Mouse (Mus musculus) CH12.LX (cell line): ENCODE data around the gene P4ha2. TPM values are rescaled to one million over a fixed set of nuclear protein-coding genes. Genes with fewer than 3 reads are reported as not detected.

Experiments used
- DNase-seq: peaks from one replicate; pipeline ENCODE4 v3.0.0-alpha.2; 2013; ENCODE audit errors: extremely low read depth
- H3K27ac ChIP-seq: 2 replicates; pipeline ENCODE4 v1.5.1; 2012; ENCODE audit warnings: low read depth, mild to moderate bottlenecking, control low read depth, moderate library complexity; ENCODE audit not compliant: insufficient read depth
- H3K27me3 ChIP-seq: replicated peaks from 2 replicates; pipeline ENCODE3; 2012; ENCODE audit warnings: inconsistent platforms
- H3K36me3 ChIP-seq, 2 experiments: replicated peaks in 1 of 2; 2 replicates each; pipeline versions ENCODE3 to v1.6.1; 2012; ENCODE audit warnings: inconsistent platforms in 1 of 2, low read length in 1 of 2, mild to moderate bottlenecking in 1 of 2, mixed read lengths in 1 of 2, moderate library complexity in 1 of 2; ENCODE audit not compliant: control insufficient read depth in 1 of 2, insufficient read depth in 1 of 2
- H3K4me1 ChIP-seq, 2 experiments: 2 replicates each; pipeline ENCODE4 v1.6.1; 2012; ENCODE audit warnings: inconsistent platforms in 1 of 2, moderate library complexity in 1 of 2; ENCODE audit not compliant: insufficient read depth in 2 of 2, control insufficient read depth in 1 of 2
- H3K4me2 ChIP-seq: 2 replicates; pipeline ENCODE4 v1.6.1; 2012; ENCODE audit warnings: low read depth, mild to moderate bottlenecking, control low read depth; ENCODE audit not compliant: poor library complexity, insufficient read depth, severe bottlenecking
- H3K4me3 ChIP-seq, 3 experiments: fragments of 150-350 bp in 1 of 3; sonication (generic) in 1 of 3; replicated peaks in 1 of 3; 2 replicates each; pipeline versions ENCODE3 to v1.5.1; 2011 to 2012; ENCODE audit warnings: low read depth in 2 of 3, low read length in 2 of 3, mild to moderate bottlenecking in 2 of 3, moderate library complexity in 2 of 3, control low read depth in 1 of 3, improper control_type of control experiment in 1 of 3, inconsistent platforms in 1 of 3, mixed read lengths in 1 of 3; ENCODE audit not compliant: poor library complexity in 1 of 3
- H3K79me2 ChIP-seq: replicated peaks from 2 replicates; pipeline ENCODE4 v1.6.1; 2012; ENCODE audit warnings: mild to moderate bottlenecking, moderate library complexity; ENCODE audit not compliant: control insufficient read depth, poor library complexity, insufficient read depth, severe bottlenecking; ENCODE audit errors: extremely low read depth
- H3K9ac ChIP-seq: 2 replicates; pipeline ENCODE4 v1.6.1; 2012; ENCODE audit warnings: low read depth, mild to moderate bottlenecking, control low read depth, moderate library complexity; ENCODE audit not compliant: insufficient read depth
- H3K9me3 ChIP-seq: replicated peaks from 2 replicates; pipeline ENCODE3; 2012; ENCODE audit warnings: low read length, inconsistent platforms, mixed read lengths
- BHLHE40 ChIP-seq: IDR thresholded peaks from 2 replicates; pipeline ENCODE4 v1.6.1; 2011; ENCODE audit warnings: mild to moderate bottlenecking, low read depth, low read length, improper control_type of control experiment
- CHD2 ChIP-seq: IDR thresholded peaks from 2 replicates; pipeline ENCODE4 v1.6.1; 2011; ENCODE audit warnings: low read length, improper control_type of control experiment
- CTCF ChIP-seq, 2 experiments: IDR thresholded peaks in 1 of 2; conservative IDR thresholded peaks in 1 of 2; 2 replicates each; pipeline ENCODE4 v1.5.1; 2011 to 2012; ENCODE audit warnings: low read depth in 2 of 2, low read length in 2 of 2, improper control_type of control experiment in 1 of 2, inconsistent platforms in 1 of 2, mild to moderate bottlenecking in 1 of 2, moderate library complexity in 1 of 2
- E2F4 ChIP-seq: IDR thresholded peaks from 2 replicates; pipeline ENCODE4 v1.6.1; 2011; ENCODE audit warnings: low read depth, low read length, improper control_type of control experiment; ENCODE audit not compliant: insufficient replicate concordance
- ELF1 ChIP-seq: IDR thresholded peaks from 2 replicates; pipeline ENCODE4 v1.6.1; 2014; ENCODE audit warnings: low read depth, mild to moderate bottlenecking, inconsistent platforms, low read length, improper control_type of control experiment
- EP300 ChIP-seq: IDR thresholded peaks from 2 replicates; pipeline ENCODE4 v1.6.1; 2011; ENCODE audit warnings: low read length, improper control_type of control experiment
- ETS1 ChIP-seq: conservative IDR thresholded peaks from 2 replicates; pipeline ENCODE4 v1.6.1; 2012; ENCODE audit warnings: low read depth, mild to moderate bottlenecking, inconsistent platforms, low read length, improper control_type of control experiment, moderate library complexity
- JUND ChIP-seq: conservative IDR thresholded peaks from 2 replicates; pipeline ENCODE4 v1.6.1; 2011; ENCODE audit warnings: low read depth, low read length, improper control_type of control experiment
- MAFK ChIP-seq: IDR thresholded peaks from 2 replicates; pipeline ENCODE4 v1.6.1; 2011; ENCODE audit warnings: low read length, improper control_type of control experiment; ENCODE audit not compliant: insufficient replicate concordance
- MAX ChIP-seq: IDR thresholded peaks from 2 replicates; pipeline ENCODE4 v1.6.1; 2011; ENCODE audit warnings: low read length, improper control_type of control experiment
- MAZ ChIP-seq: IDR thresholded peaks from 2 replicates; pipeline ENCODE4 v1.6.1; 2012; ENCODE audit warnings: low read depth, mild to moderate bottlenecking, inconsistent platforms, low read length, improper control_type of control experiment, moderate library complexity
- MEF2A ChIP-seq: IDR thresholded peaks from 2 replicates; pipeline ENCODE4 v1.6.1; 2014; ENCODE audit warnings: low read depth, mild to moderate bottlenecking, inconsistent platforms, low read length, improper control_type of control experiment, borderline replicate concordance
- MXI1 ChIP-seq: IDR thresholded peaks from 2 replicates; pipeline ENCODE4 v1.6.1; 2011; ENCODE audit warnings: mild to moderate bottlenecking, low read depth, low read length, improper control_type of control experiment
- MYC ChIP-seq: IDR thresholded peaks from 2 replicates; pipeline ENCODE4 v1.6.1; 2011; ENCODE audit warnings: low read depth, mild to moderate bottlenecking, improper control_type of control experiment, low read length
- NRF1 ChIP-seq: IDR thresholded peaks from 2 replicates; pipeline ENCODE4 v1.6.1; 2014; ENCODE audit warnings: low read depth, mild to moderate bottlenecking, inconsistent platforms, low read length, improper control_type of control experiment, moderate library complexity
- PAX5 ChIP-seq: IDR thresholded peaks from 2 replicates; pipeline ENCODE4 v1.6.1; 2012; ENCODE audit warnings: low read length, inconsistent platforms, mixed read lengths
- RAD21 ChIP-seq: IDR thresholded peaks from 2 replicates; pipeline ENCODE4 v1.6.1; 2011; ENCODE audit warnings: low read depth, mild to moderate bottlenecking, low read length, improper control_type of control experiment, moderate library complexity
- RCOR1 ChIP-seq: conservative IDR thresholded peaks from 2 replicates; pipeline ENCODE4 v1.6.1; 2012; ENCODE audit warnings: low read depth, mild to moderate bottlenecking, inconsistent platforms, low read length, improper control_type of control experiment
- TBP ChIP-seq: conservative IDR thresholded peaks from 2 replicates; pipeline ENCODE4 v1.6.1; 2011; ENCODE audit warnings: low read depth, low read length, improper control_type of control experiment
- TCF12 ChIP-seq: IDR thresholded peaks from 2 replicates; pipeline ENCODE4 v1.6.1; 2014; ENCODE audit warnings: low read depth, mild to moderate bottlenecking, inconsistent platforms, low read length, improper control_type of control experiment
- UBTF ChIP-seq: IDR thresholded peaks from 2 replicates; pipeline ENCODE4 v1.6.1; 2012; ENCODE audit warnings: low read depth, mild to moderate bottlenecking, inconsistent platforms, low read length, improper control_type of control experiment, moderate library complexity
- USF1 ChIP-seq: IDR thresholded peaks from 2 replicates; pipeline ENCODE4 v1.6.1; 2014; ENCODE audit warnings: low read depth, mild to moderate bottlenecking, inconsistent platforms, low read length, improper control_type of control experiment
- USF2 ChIP-seq: conservative IDR thresholded peaks from 2 replicates; pipeline ENCODE4 v1.6.1; 2011; ENCODE audit warnings: low read depth, low read length, improper control_type of control experiment
- ZC3H11A ChIP-seq: IDR thresholded peaks from 2 replicates; pipeline ENCODE4 v1.6.1; 2012; ENCODE audit warnings: low read depth, mild to moderate bottlenecking, inconsistent platforms, low read length, improper control_type of control experiment
- dilution Hi-C: fragments of 300-500 bp; cut with MboI; formaldehyde crosslinking; loops from 2 replicates; pipeline ENCODE4 v1.14.3; 2020; ENCODE audit warnings: low sequenced_read_pairs; ENCODE audit not compliant: extremely low pct_unique_long_range_greater_than_20kb, extremely low pct_ligation_motif_present
- in situ Hi-C: fragments of 300-500 bp; cut with MboI; formaldehyde crosslinking; loops from 3 replicates; pipeline ENCODE4 v1.14.3; 2019; ENCODE audit warnings: low sequenced_read_pairs, low pct_ligation_motif_present, low pct_unique_long_range_greater_than_20kb, mixed read lengths
- polyA plus RNA-seq: library from polyadenylated mRNA; unstranded; fragments of >175 nt; gene quantifications from 2 replicates; pipeline ENCODE4 v1.2.1, GENCODE M21; 2012; ENCODE audit warnings: low read depth; ENCODE audit not compliant: insufficient read length
- total RNA-seq, 2 experiments: library from RNA; depleted of rRNA; stranded (reverse); fragments of 300-350 nt in 1 of 2; fragments of >200 nt in 1 of 2; gene quantifications; 2 replicates each; pipeline ENCODE4 v1.2.3; 2012 to 2014

P4ha2 gene
- total and polyA plus RNA-seq, 3 experiments = 3.6 to 10.0 (median 7.9) TPM

DNA sequence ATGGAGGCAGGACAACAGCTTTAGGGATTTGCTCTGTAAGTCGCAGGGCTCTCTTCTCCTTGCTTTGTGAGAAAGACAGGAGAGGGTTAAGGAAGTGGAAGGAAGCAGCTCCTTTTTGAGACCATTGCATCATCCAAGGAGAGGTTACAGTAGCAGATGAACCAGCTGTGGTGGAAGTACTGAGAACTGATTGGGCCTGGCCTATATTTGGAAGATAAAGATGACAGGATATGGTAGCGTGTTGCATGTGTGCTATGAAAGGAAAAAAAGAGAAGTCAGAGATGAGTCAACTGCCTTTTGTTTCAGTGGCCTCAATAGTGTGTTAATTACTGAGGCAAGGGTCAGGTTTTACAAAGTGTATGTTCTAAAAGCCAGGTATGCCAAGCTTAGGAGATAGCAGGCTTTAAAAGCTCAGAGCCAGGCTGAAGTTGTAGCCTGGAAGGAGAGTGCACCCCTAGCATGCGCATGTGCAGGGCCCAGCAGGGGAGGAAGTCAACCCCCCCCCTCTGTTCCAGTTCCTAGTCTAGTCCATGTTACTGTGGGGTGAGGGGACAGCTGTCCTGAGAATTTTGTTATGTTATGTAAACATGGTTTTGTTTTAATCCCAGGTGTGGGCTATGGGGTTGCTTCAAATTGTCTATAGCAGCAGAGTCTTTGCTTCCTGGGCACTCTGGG lies 50.0 kb downstream of the P4ha2 start (continued):
- TF ChIP-seq MAX = peak; percentile 71
- peak; percentile 4; the same call in 1 of the 2 replicates for TF ChIP-seq RAD21
- peak; percentile 74 for TF ChIP-seq MAZ

DNA sequence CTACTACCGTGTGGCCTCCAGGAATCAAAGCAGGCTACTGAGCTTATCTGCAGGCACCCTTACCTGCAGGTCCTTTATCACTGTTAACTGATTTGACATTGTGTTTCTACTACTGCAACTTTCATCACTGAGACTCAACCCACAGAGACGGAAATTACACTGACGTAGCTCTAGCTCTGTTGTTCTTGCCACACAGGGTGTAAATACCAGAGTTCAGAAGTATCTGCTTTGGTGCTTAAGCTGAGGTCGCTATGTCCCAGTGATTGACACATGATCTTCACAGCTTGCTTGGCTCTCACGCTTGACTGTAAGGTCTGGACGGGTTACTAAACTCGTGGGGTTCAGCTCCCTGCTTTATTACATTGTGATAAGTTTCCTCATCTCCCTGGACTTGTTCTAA lies 51.2 kb downstream of the P4ha2 start:
- TF ChIP-seq USF2 = no peak
- no peak for TF ChIP-seq PAX5
- TF ChIP-seq USF1 = no peak
- TF ChIP-seq E2F4 = no peak
- no peak for TF ChIP-seq TCF12
- no peak for TF ChIP-seq RCOR1
- TF ChIP-seq ZC3H11A = no peak
- no peak for TF ChIP-seq MAZ
- TF ChIP-seq ELF1 = no peak
- no peak for TF ChIP-seq MAX
- TF ChIP-seq MXI1 = no peak
- TF ChIP-seq MYC = no peak
- Histone ChIP-seq H3K4me2 (no peak overlapping the region), H3K27me3 (no peaks in the 10 kb centered on the region), H3K4me3 (no peak overlapping the region), H3K36me3 (no peaks in the 10 kb centered on the region), H3K4me1 (peaks cover 34 to 66% of the 10 kb centered on the region in 2 experiments), H3K79me2 (no peaks in the 10 kb centered on the region), H3K27ac (0 out of 2 replicates have a peak overlapping the region, but pooled peaks have one; percentile 91), H3K9ac (0 out of 2 replicates have a peak overlapping the region, but pooled peaks have one; percentile 12), H3K9me3 (peaks cover 10% of the 10 kb centered on the region)
- in situ Hi-C loops = loop anchor here (5.0 kb wide), 1 partner anchor 36 kb away; no protein-coding TSS in a partner anchor
- DNase-seq = no peak
- dilution Hi-C loops = no loop called here

DNA sequence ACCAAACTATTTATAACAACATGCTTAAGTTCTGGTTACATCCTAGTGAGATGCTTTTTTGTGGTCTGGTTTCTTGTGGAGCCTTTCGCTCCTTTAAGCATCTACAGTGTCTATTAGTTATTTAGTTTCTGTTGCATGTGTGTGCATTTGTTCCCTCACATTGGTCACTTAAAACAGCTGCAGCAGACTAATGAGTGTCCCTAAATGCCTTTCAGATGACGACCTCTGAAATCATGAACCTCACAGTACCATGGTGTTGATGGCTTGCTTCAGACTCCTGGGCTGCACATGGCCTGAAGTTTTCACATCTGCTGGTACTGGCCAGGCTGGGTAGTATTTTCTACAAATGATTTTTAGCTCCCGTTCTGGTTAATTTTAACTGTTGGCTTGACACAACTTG lies 53.1 kb downstream of the P4ha2 start:
- Histone ChIP-seq H3K4me2 (no peak overlapping the region), H3K9me3 (peaks cover 10% of the 10 kb centered on the region), H3K27me3 (no peaks in the 10 kb centered on the region), H3K79me2 (no peaks in the 10 kb centered on the region), H3K9ac (no peak overlapping the region), H3K4me1 (peaks cover 32 to 67% of the 10 kb centered on the region in 2 experiments), H3K4me3 (no peak overlapping the region), H3K27ac (no peak overlapping the region), H3K36me3 (no peaks in the 10 kb centered on the region)
- TF ChIP-seq EP300 (no peak), MAFK (no peak), RAD21 (no peak), BHLHE40 (no peak), CTCF (conservative IDR thresholded peaks at IDR 0.05 in 1 of 2, IDR thresholded peaks at IDR 0.05 in 1 of 2; ENCODE audit: low read depth in 2 of 2, low read length in 2 of 2) (no peak), NRF1 (no peak), TBP (no peak), UBTF (no peak), MAX (no peak), USF2 (no peak), CHD2 (no peak), MEF2A (no peak), JUND (no peak), ETS1 (no peak), E2F4 (no peak)
- dilution Hi-C loops = no loop called here
- in situ Hi-C loops = loop anchor here (5.0 kb wide), 1 partner anchor 34 kb away; no protein-coding TSS in a partner anchor
- DNase-seq = no peak
